Mouse (Mus musculus) intestine, postnatal 0 days (tissue): ENCODE measurements around the gene Agtpbp1. TPM values are rescaled to one million over a fixed set of nuclear protein-coding genes. Genes with fewer than 3 reads are reported as not detected.

Source experiments
- ATAC-seq: fragments of 200-750 bp; cut with Nextera tagmentation; 2 replicates; pipeline ENCODE4 v1.8.0; 2017; ENCODE audit warnings: mild to moderate bottlenecking, moderate TSS enrichment, moderate library complexity
- H3K27ac ChIP-seq: fragments of 300-500 bp; sonication (generic); 2 replicates; pipeline ENCODE4 v1.5.1; 2014; ENCODE audit warnings: mild to moderate bottlenecking, low read depth, low read length, moderate library complexity
- H3K27me3 ChIP-seq: fragments of 300-500 bp; sonication (generic); replicated peaks from 2 replicates; pipeline ENCODE4 v1.6.1; 2014; ENCODE audit warnings: low read length, mixed read lengths; ENCODE audit not compliant: control insufficient read depth, insufficient read depth
- H3K36me3 ChIP-seq: fragments of 300-500 bp; sonication (generic); 2 replicates; pipeline ENCODE4 v1.6.1; 2014; ENCODE audit warnings: mild to moderate bottlenecking, moderate library complexity; ENCODE audit not compliant: control insufficient read depth, insufficient read depth
- H3K4me1 ChIP-seq: fragments of 300-500 bp; sonication (generic); replicated peaks from 2 replicates; pipeline ENCODE4 v1.6.1; 2014; ENCODE audit warnings: antibody characterized with exemption, low read length, mixed read lengths; ENCODE audit not compliant: control insufficient read depth, insufficient read depth
- H3K4me2 ChIP-seq: fragments of 300-500 bp; sonication (generic); replicated peaks from 2 replicates; pipeline ENCODE4 v1.6.1; 2014; ENCODE audit warnings: low read depth, mild to moderate bottlenecking, moderate library complexity
- H3K4me3 ChIP-seq: fragments of 300-500 bp; sonication (generic); 2 replicates; pipeline ENCODE4 v1.5.1; 2014; ENCODE audit warnings: low read depth, low read length
- H3K9ac ChIP-seq: fragments of 300-500 bp; sonication (generic); 2 replicates; pipeline ENCODE4 v1.6.1; 2014; ENCODE audit warnings: mild to moderate bottlenecking, low read depth, low read length
- H3K9me3 ChIP-seq: fragments of 300-500 bp; sonication (generic); 2 replicates; pipeline ENCODE4 v1.6.1; 2016; ENCODE audit warnings: mixed run types; ENCODE audit not compliant: control insufficient read depth
- CTCF ChIP-seq: sonication (generic); IDR thresholded peaks from 2 replicates; pipeline ENCODE4 v1.5.1; 2016; ENCODE audit warnings: low read depth, mild to moderate bottlenecking, control low read depth, antibody characterized with exemption, moderate library complexity
- WGBS: fragments of 180-500 bp; shearing (Covaris S2); extraction: QIAGEN DNeasy Blood & Tissue Kit; methylation state at CpG from one replicate; pipeline ENCODE4 v1.1.7; 2014; 5-methylcytosine and 5-hydroxymethylcytosine counted together
- polyA plus RNA-seq: library from polyadenylated mRNA; unstranded; fragments of >200 nt; fragmentation: Nextera tagmentation; extraction: Ambion mirVana; gene quantifications from 2 replicates; pipeline ENCODE4 v1.2.1, GENCODE M21; 2015

Gene Agtpbp1
- polyA plus RNA-seq, 1 experiment from 2014 or later: 7.3 TPM

- Histone ChIP-seq H3K27ac (no peak overlapping the region), H3K4me1 (no peaks in the 10 kb centered on the region), H3K36me3 (no peaks in the 10 kb centered on the region), H3K9ac (no peak overlapping the region), H3K4me2 (0 out of 2 replicates have a peak overlapping the region, but pooled peaks have one; percentile 13), H3K27me3 (peaks cover 8% of the 10 kb centered on the region; the same call in 1 of the 2 replicates), H3K4me3 (no peak overlapping the region), H3K9me3 (no peaks in the 10 kb centered on the region)
- no peak for TF ChIP-seq CTCF
- 43% methylated on average over 17 of the region's 17 CpGs for WGBS
- ATAC-seq: no peak
These were observed 30.1 kb downstream of the Agtpbp1 start for GRCm38 (mm10) chr13:59554772-59555505.

- WGBS: 74% methylated on average over 2 of the region's 2 CpGs
- H3K27ac ChIP-seq: no peak overlapping the region
- H3K9me3 ChIP-seq: no peaks in the 10 kb centered on the region
- H3K9ac ChIP-seq: no peak overlapping the region
- 0 out of 2 replicates have a peak, but pooled peaks cover 1% of the 10 kb centered on the region for H3K4me1 ChIP-seq
- H3K27me3 ChIP-seq: peaks cover 8% of the 10 kb centered on the region; the same call in 1 of the 2 replicates
- H3K4me3 ChIP-seq: no peak overlapping the region
- no peak for TF ChIP-seq CTCF
- no peak overlapping the region for H3K4me2 ChIP-seq
- no peaks in the 10 kb centered on the region for H3K36me3 ChIP-seq
- ATAC-seq: no peak
These were observed 32.3 kb downstream of the Agtpbp1 start for GRCm38 (mm10) chr13:59552751-59553150.

GRCm38 (mm10) chr13:59552286-59552685, 32.7 kb downstream of the Agtpbp1 start:
- 93% methylated on average over 5 of the region's 5 CpGs for WGBS

GRCm38 (mm10) chr13:59549318-59549798, 35.7 kb downstream of the Agtpbp1 start:
- H3K36me3 ChIP-seq: no peaks in the 10 kb centered on the region
- H3K4me2 ChIP-seq: no peak overlapping the region
- H3K27ac ChIP-seq: no peak overlapping the region
- H3K9ac ChIP-seq: no peak overlapping the region
- 0 out of 2 replicates have a peak, but pooled peaks cover 6% of the 10 kb centered on the region for H3K4me1 ChIP-seq
- WGBS: 20% methylated on average over 1 of the region's 1 CpGs
- H3K9me3 ChIP-seq: no peaks in the 10 kb centered on the region
- no peak for ATAC-seq
- no peak overlapping the region for H3K4me3 ChIP-seq
- H3K27me3 ChIP-seq: no peaks in the 10 kb centered on the region; the same call in 1 of the 2 replicates
- TF ChIP-seq CTCF: no peak

More at GRCm38 (mm10) chr13:59552286-59552685, 32.7 kb downstream of the Agtpbp1 start:
- Histone ChIP-seq H3K4me3 (no peak overlapping the region), H3K36me3 (no peaks in the 10 kb centered on the region), H3K9ac (no peak overlapping the region), H3K27me3 (peaks cover 8% of the 10 kb centered on the region; the same call in 1 of the 2 replicates), H3K27ac (no peak overlapping the region), H3K4me2 (no peak overlapping the region), H3K4me1 (0 out of 2 replicates have a peak, but pooled peaks cover 6% of the 10 kb centered on the region), H3K9me3 (no peaks in the 10 kb centered on the region)
- no peak for TF ChIP-seq CTCF
- ATAC-seq: no peak

- 65% methylated on average over 4 of the region's 4 CpGs for WGBS
- H3K27me3 ChIP-seq: no peaks in the 10 kb centered on the region
- H3K27ac ChIP-seq: no peak overlapping the region
- H3K4me3 ChIP-seq: no peak overlapping the region
- no peaks in the 10 kb centered on the region for H3K36me3 ChIP-seq
- no peak for ATAC-seq
- H3K4me1 ChIP-seq: 0 out of 2 replicates have a peak, but pooled peaks cover 6% of the 10 kb centered on the region
- TF ChIP-seq CTCF: no peak
- H3K9ac ChIP-seq: no peak overlapping the region
- no peak overlapping the region for H3K4me2 ChIP-seq
- no peaks in the 10 kb centered on the region for H3K9me3 ChIP-seq
These were observed 37.3 kb downstream of the Agtpbp1 start for GRCm38 (mm10) chr13:59547716-59548115.

GRCm38 (mm10) chr13:59547091-59547490, 37.9 kb downstream of the Agtpbp1 start:
- no peak for TF ChIP-seq CTCF
- no peaks in the 10 kb centered on the region for H3K9me3 ChIP-seq
- no peak overlapping the region for H3K9ac ChIP-seq
- H3K36me3 ChIP-seq: no peaks in the 10 kb centered on the region
- no peak overlapping the region for H3K4me3 ChIP-seq
- 87% methylated on average over 2 of the region's 2 CpGs for WGBS
- H3K27me3 ChIP-seq: no peaks in the 10 kb centered on the region
- 0 out of 2 replicates have a peak, but pooled peaks cover 6% of the 10 kb centered on the region for H3K4me1 ChIP-seq
- H3K27ac ChIP-seq: no peak overlapping the region
- no peak for ATAC-seq
- H3K4me2 ChIP-seq: no peak overlapping the region
